Mouse (Mus musculus) heart, adult 2 months (tissue): ENCODE measurements around the gene Nipa1. TPM values are rescaled to one million over a fixed set of nuclear protein-coding genes. Genes with fewer than 3 reads are reported as not detected.

Experiments
- DNase-seq, 2 experiments: peaks; one replicate each; pipeline ENCODE4 v3.0.0; 2021
- H3K27ac ChIP-seq: fragments of 200-600 bp; 2 replicates; pipeline ENCODE4 v1.8.1; 2022
- H3K27me3 ChIP-seq: fragments of 200-500 bp; 2 replicates; pipeline ENCODE4 v1.6.1; 2012; ENCODE audit warnings: mild to moderate bottlenecking, low read length, inconsistent platforms, mixed read lengths; ENCODE audit not compliant: control insufficient read depth, insufficient read depth
- H3K36me3 ChIP-seq: fragments of 200-500 bp; 2 replicates; pipeline ENCODE4 v1.6.1; 2012; ENCODE audit warnings: low read length, inconsistent platforms; ENCODE audit not compliant: control insufficient read depth, insufficient read depth
- H3K4me1 ChIP-seq: fragments of 200-500 bp; 2 replicates; pipeline ENCODE4 v1.6.1; 2011; ENCODE audit warnings: low read length; ENCODE audit not compliant: control insufficient read depth, insufficient read depth
- H3K4me3 ChIP-seq: fragments of 200-600 bp; 2 replicates; pipeline ENCODE4 v1.8.1; 2022
- H3K79me2 ChIP-seq: fragments of 200-500 bp; replicated peaks from 2 replicates; pipeline ENCODE4 v1.6.1; 2012; ENCODE audit warnings: mild to moderate bottlenecking, inconsistent platforms, low read length, moderate library complexity, mixed read lengths; ENCODE audit not compliant: control insufficient read depth, insufficient read depth
- H3K9ac ChIP-seq: fragments of 200-500 bp; 2 replicates; pipeline ENCODE4 v1.6.1; 2012; ENCODE audit warnings: low read depth, mild to moderate bottlenecking, control low read depth, inconsistent platforms, low read length, mixed read lengths
- CTCF ChIP-seq: fragments of 200-600 bp; IDR thresholded peaks from 2 replicates; pipeline ENCODE4 v1.8.1; 2022; ENCODE audit warnings: antibody characterized with exemption, mild to moderate bottlenecking, moderate library complexity
- EP300 ChIP-seq: fragments of 200-500 bp; IDR thresholded peaks from 2 replicates; pipeline ENCODE4 v1.6.1; 2011; ENCODE audit warnings: low read depth, low read length, control low read depth; ENCODE audit not compliant: insufficient read depth
- POLR2A ChIP-seq: fragments of 200-500 bp; IDR thresholded peaks from 2 replicates; pipeline ENCODE4 v1.6.1; 2011; ENCODE audit warnings: mild to moderate bottlenecking, low read depth, low read length, control low read depth; ENCODE audit not compliant: insufficient read depth
- WGBS: fragments of 180-500 bp; shearing (Covaris S2); methylation state at CpG from one replicate; pipeline ENCODE4 v1.1.7; 2018; 5-methylcytosine and 5-hydroxymethylcytosine counted together
- intact Hi-C: fragments of 180-260 bp; cut with DNase I; formaldehyde crosslinking; loops from one replicate; pipeline ENCODE4 v1.15.1; 2025
- polyA plus RNA-seq: library from polyadenylated mRNA; depleted of rRNA; stranded (reverse); fragments of >200 nt; gene quantifications from 2 replicates; pipeline ENCODE4 v1.2.3, GENCODE M21; 2012
- total RNA-seq, 2 experiments: library from RNA; stranded (reverse); gene quantifications; 2 replicates each; pipeline ENCODE4 v1.2.3; 2021

Gene Nipa1
- total and polyA plus RNA-seq, 3 experiments, result 3.7 to 6.3 (median 5.5) TPM

GRCm38 (mm10) chr7:56013261-56014001 is 6.3 kb downstream of the Nipa1 start:
- WGBS, result 98% methylated on average over 14 of the region's 14 CpGs
- no peak for DNase-seq

GRCm38 (mm10) chr7:56011018-56011333 is 8.8 kb downstream of the Nipa1 start:
- no peak overlapping the region for H3K9ac ChIP-seq
- H3K27ac ChIP-seq, result no peak overlapping the region
- no peaks in the 10 kb centered on the region for H3K36me3 ChIP-seq
- H3K27me3 ChIP-seq, result no peaks in the 10 kb centered on the region
- no peak for DNase-seq
- TF ChIP-seq EP300 (no peak), CTCF (no peak), POLR2A (no peak)
- no peaks in the 10 kb centered on the region for H3K79me2 ChIP-seq
- intact Hi-C loops, result no loop called here
- no peaks in the 10 kb centered on the region for H3K4me1 ChIP-seq
- no peak overlapping the region for H3K4me3 ChIP-seq

More at GRCm38 (mm10) chr7:56013261-56014001, 6.3 kb downstream of the Nipa1 start:
- Histone ChIP-seq H3K27ac (no peak overlapping the region), H3K27me3 (no peaks in the 10 kb centered on the region), H3K36me3 (no peaks in the 10 kb centered on the region), H3K9ac (no peak overlapping the region), H3K4me1 (no peaks in the 10 kb centered on the region), H3K4me3 (no peak overlapping the region), H3K79me2 (no peaks in the 10 kb centered on the region)
- intact Hi-C loops, result no loop called here
- TF ChIP-seq POLR2A, result no peak
- TF ChIP-seq CTCF, result no peak
- no peak for TF ChIP-seq EP300

GRCm38 (mm10) chr7:56010318-56011017 is 9.3 kb downstream of the Nipa1 start:
- Histone ChIP-seq H3K79me2 (no peaks in the 10 kb centered on the region), H3K4me1 (no peaks in the 10 kb centered on the region), H3K4me3 (no peak overlapping the region), H3K27me3 (no peaks in the 10 kb centered on the region), H3K27ac (no peak overlapping the region), H3K9ac (no peak overlapping the region), H3K36me3 (no peaks in the 10 kb centered on the region)
- intact Hi-C loops, result no loop called here
- TF ChIP-seq CTCF (no peak), EP300 (no peak), POLR2A (no peak)
- 50% methylated on average over 4 of the region's 4 CpGs for WGBS
- DNase-seq, result no peak

- TF ChIP-seq CTCF (no peak), POLR2A (no peak), EP300 (no peak)
- 32% methylated on average over 3 of the region's 4 CpGs for WGBS
- intact Hi-C loops, result no loop called here
- H3K36me3 ChIP-seq, result no peaks in the 10 kb centered on the region
- no peaks in the 10 kb centered on the region for H3K79me2 ChIP-seq
- no peak for DNase-seq
- H3K4me3 ChIP-seq, result no peak overlapping the region
- peaks cover 2% of the 10 kb centered on the region for H3K4me1 ChIP-seq
- no peaks in the 10 kb centered on the region for H3K27me3 ChIP-seq
- no peak overlapping the region for H3K9ac ChIP-seq
- no peak overlapping the region for H3K27ac ChIP-seq
These were observed 20.8 kb downstream of the Nipa1 start for GRCm38 (mm10) chr7:55998997-55999396.

GRCm38 (mm10) chr7:55995013-55995412 is 24.7 kb downstream of the Nipa1 start:
- TF ChIP-seq EP300 (no peak), POLR2A (no peak), CTCF (no peak)
- Histone ChIP-seq H3K36me3 (no peaks in the 10 kb centered on the region), H3K27me3 (no peaks in the 10 kb centered on the region), H3K9ac (no peak overlapping the region), H3K27ac (no peak overlapping the region), H3K79me2 (no peaks in the 10 kb centered on the region), H3K4me1 (peaks cover 2% of the 10 kb centered on the region), H3K4me3 (no peak overlapping the region)
- WGBS, result 82% methylated on average over 4 of the region's 4 CpGs
- no peak for DNase-seq
- intact Hi-C loops, result no loop called here

- H3K36me3 ChIP-seq, result no peaks in the 10 kb centered on the region
- no peak for DNase-seq
- no peaks in the 10 kb centered on the region for H3K4me1 ChIP-seq
- intact Hi-C loops, result no loop called here
- no peak overlapping the region for H3K9ac ChIP-seq
- no peaks in the 10 kb centered on the region for H3K27me3 ChIP-seq
- no peak for TF ChIP-seq CTCF
- no peak for TF ChIP-seq EP300
- H3K27ac ChIP-seq, result no peak overlapping the region
- no peak overlapping the region for H3K4me3 ChIP-seq
- no peaks in the 10 kb centered on the region for H3K79me2 ChIP-seq
- 83% methylated on average over 7 of the region's 7 CpGs for WGBS
These were observed 27.9 kb downstream of the Nipa1 start for GRCm38 (mm10) chr7:55991858-55992257.
